In genomic region chr1:76676836-76677235, GRCm38 (mm10) we compare ENCODE assay signal across 22 mouse cellular contexts.
DNase-seq lines count a peak whose midpoint lies in the region; ATAC-seq and TF ChIP-seq lines count a peak whose summit lies in the region.
"Had no signal": no experiment of that assay in that cellular context is flagged by ENCODE, and none has a peak within 500 bp of the region (broad histone marks: within the 10 kb centered on the region; RNA-seq: fewer than 3 reads in every experiment).

No protein-coding gene starts in this region.

- no peaks in the 10 kb centered on the region for H3K36me3 ChIP-seq in heart, embryonic 11.5 days (ENCODE audit: control insufficient read depth, insufficient read depth, low read length)
- H3K36me3 ChIP-seq in stomach, postnatal 0 days (ENCODE audit: control insufficient read depth, insufficient read depth, low read length), result no peaks in the 10 kb centered on the region
- H3K36me3 ChIP-seq: embryonic facial prominence, embryonic 12.5 days; forebrain, embryonic 15.5 days; G1E; hindbrain, embryonic 10.5 days; intestine, embryonic 15.5 days had no signal

- no peak overlapping the region for H3K27ac ChIP-seq in heart, embryonic 11.5 days (ENCODE audit: low read depth, low read length)
- no peak overlapping the region for H3K27ac ChIP-seq in stomach, postnatal 0 days (replicated peaks)
- H3K27ac ChIP-seq: embryonic facial prominence, embryonic 12.5 days; forebrain, embryonic 15.5 days; heart, embryonic 10.5 days; hindbrain, embryonic 10.5 days; hindbrain, embryonic 14.5 days; intestine, embryonic 15.5 days had no signal

- no peak for TF ChIP-seq EP300 in stomach, postnatal 0 days (optimal IDR thresholded peaks at IDR 0.05)

- H3K27me3 ChIP-seq in heart, embryonic 11.5 days (ENCODE audit: control insufficient read depth, insufficient read depth, low read length), result no peaks in the 10 kb centered on the region
- no peaks in the 10 kb centered on the region for H3K27me3 ChIP-seq in stomach, postnatal 0 days (ENCODE audit: control insufficient read depth, insufficient read depth, low read length)
- H3K27me3 ChIP-seq: embryonic facial prominence, embryonic 12.5 days; forebrain, embryonic 15.5 days; intestine, embryonic 15.5 days had no signal

- no peaks in the 10 kb centered on the region for H3K9me3 ChIP-seq in heart, embryonic 11.5 days (replicated peaks; ENCODE audit: control insufficient read depth, low read length)
- no peaks in the 10 kb centered on the region for H3K9me3 ChIP-seq in stomach, postnatal 0 days (ENCODE audit: control insufficient read depth, low read length)
- H3K9me3 ChIP-seq: embryonic facial prominence, embryonic 12.5 days; forebrain, embryonic 15.5 days; heart, embryonic 10.5 days; intestine, embryonic 15.5 days had no signal

- H3K4me2 ChIP-seq in heart, embryonic 11.5 days, result no peak overlapping the region
- no peak overlapping the region for H3K4me2 ChIP-seq in stomach, postnatal 0 days (replicated peaks; ENCODE audit: low read depth)
- H3K4me2 ChIP-seq: embryonic facial prominence, embryonic 12.5 days; forebrain, embryonic 15.5 days; hindbrain, embryonic 14.5 days; intestine, embryonic 15.5 days had no signal

- no peak overlapping the region for H3K4me3 ChIP-seq in heart, embryonic 11.5 days (ENCODE audit: low read depth, low read length)
- no peak overlapping the region for H3K4me3 ChIP-seq in stomach, postnatal 0 days (ENCODE audit: low read depth, low read length)
- H3K4me3 ChIP-seq: embryonic facial prominence, embryonic 12.5 days; forebrain, embryonic 15.5 days; heart, embryonic 10.5 days; hindbrain, embryonic 10.5 days; intestine, embryonic 15.5 days had no signal

- WGBS in heart, embryonic 11.5 days (ENCODE audit: insufficient replicate concordance), result 29% methylated on average over 6 of the region's 6 CpGs
- WGBS in stomach, postnatal 0 days, result 52% methylated on average over 6 of the region's 6 CpGs

- no peak for TF ChIP-seq CTCF in brain, embryonic 14.5 days (IDR thresholded peaks at IDR 0.05; ENCODE audit: borderline replicate concordance, extremely low read depth, insufficient read depth, insufficient read length)
- TF ChIP-seq CTCF in stomach, postnatal 0 days (IDR thresholded peaks at IDR 0.05; ENCODE audit: low read depth), result no peak

- no peak for ATAC-seq in heart, embryonic 11.5 days (replicated peaks; ENCODE audit: insufficient number of reproducible peaks, low FRiP score, low TSS enrichment)
- ATAC-seq in stomach, postnatal 0 days (ENCODE audit: low FRiP score, low TSS enrichment), result no peak
- ATAC-seq: CD4-positive, CD25-positive, alpha-beta regulatory T cell, adult 4 months; forebrain, embryonic 15.5 days; intestine, embryonic 15.5 days had no signal

- H3K9ac ChIP-seq in heart, embryonic 11.5 days (ENCODE audit: low read depth, low read length), result no peak overlapping the region
- H3K9ac ChIP-seq in stomach, postnatal 0 days (ENCODE audit: low read length), result no peak overlapping the region
- H3K9ac ChIP-seq: embryonic facial prominence, embryonic 12.5 days; forebrain, embryonic 15.5 days; hindbrain, embryonic 14.5 days; intestine, embryonic 15.5 days had no signal

- H3K4me1 ChIP-seq in heart, embryonic 11.5 days (ENCODE audit: control insufficient read depth, insufficient read depth, low read length), result no peaks in the 10 kb centered on the region
- no peaks in the 10 kb centered on the region for H3K4me1 ChIP-seq in stomach, postnatal 0 days (replicated peaks; ENCODE audit: control insufficient read depth, insufficient read depth)
- H3K4me1 ChIP-seq: embryonic facial prominence, embryonic 12.5 days; forebrain, embryonic 15.5 days; hindbrain, embryonic 10.5 days; intestine, embryonic 15.5 days had no signal

- no peak for TF ChIP-seq POLR2A in brain, embryonic 14.5 days (IDR thresholded peaks at IDR 0.05; ENCODE audit: borderline replicate concordance, extremely low read depth, insufficient read depth, insufficient read length, poor library complexity, severe bottlenecking)

- DNase-seq in heart, adult 18-20 months, result peak; percentile 3 to 33
- DNase-seq in kidney, postnatal 14 days, result peak; percentile 1
- DNase-seq in kidney, postnatal 4 days, result no peak
- DNase-seq in brain, embryonic 14.5 days (ENCODE audit: low read depth), result peak; percentile 10
- DNase-seq in cerebellum, adult 8-10 months, result no peak
- DNase-seq in stomach, postnatal 0 days (ENCODE audit: low spot score), result no peak
- DNase-seq: adrenal gland, postnatal 25 days; B cell, adult 2 months; cerebellum, adult 11 months; cerebellum, adult 9-10 months; cerebellum, postnatal 25 days; gastrocnemius, postnatal 10 days; kidney, adult 18-20 months had no signal

Comparison
In these comparisons a context has a peak if more than half of its experiments do, and no peak if none do; other contexts are left out.
1. DNase-seq: peak in heart, adult 18-20 months (2 of 2), kidney, postnatal 14 days (single experiment) and brain, embryonic 14.5 days (single experiment); none in kidney, postnatal 4 days (0 of 2), cerebellum, adult 8-10 months (single experiment) and stomach, postnatal 0 days (single experiment).